Mouse (Mus musculus) erythroblast, adult 5-6 weeks (primary cell): ENCODE results near the gene Kif1bp. TPM values are rescaled to one million over a fixed set of nuclear protein-coding genes. Genes with fewer than 3 reads are reported as not detected.

ENCODE experiments used
- total RNA-seq, 2 experiments: library from RNA; stranded (forward) in 1 of 2; stranded (reverse) in 1 of 2; fragments of 150-400 nt in 1 of 2; fragments of 200-764, 138-1000 nt in 1 of 2; gene quantifications; 2 replicates each; pipeline versions ENCODE4 v1.2.3 to v1.2.4; 2015 to 2017; ENCODE audit warnings: low replicate concordance in 2 of 2

Gene Kif1bp
- total RNA-seq, 2 experiments from 2014 or later = 7.9 to 16.1 TPM

Other genes with a start within 250 kb of the Kif1bp start
- gene Hk1, start 198.5 kb downstream of the Kif1bp start, total RNA-seq (2015; ENCODE audit: low replicate concordance) = 35.5 and 52.0 TPM in 2 replicates
- 105 and 158 TPM in 2 replicates for gene Hk1, start 198.5 kb downstream of the Kif1bp start, total RNA-seq (2017; ENCODE audit: low replicate concordance)
- 0.58 TPM in 1 of 2 replicates, not detected in the other for gene Hkdc1, start 156.0 kb downstream of the Kif1bp start, total RNA-seq (2015; ENCODE audit: low replicate concordance)
- 0.70 TPM in 1 of 2 replicates, not detected in the other for gene Hkdc1, start 156.0 kb downstream of the Kif1bp start, total RNA-seq (2017; ENCODE audit: low replicate concordance)
- not detected in 2 replicates for gene 4930507D05Rik, start 129.0 kb downstream of the Kif1bp start, total RNA-seq (2015; ENCODE audit: low replicate concordance)
- gene 4930507D05Rik, start 129.0 kb downstream of the Kif1bp start, total RNA-seq (2017; ENCODE audit: low replicate concordance) = not detected in 2 replicates
- gene Supv3l1, start 128.7 kb downstream of the Kif1bp start, total RNA-seq (2015; ENCODE audit: low replicate concordance) = 9.4 and 9.8 TPM in 2 replicates
- 7.8 and 15.6 TPM in 2 replicates for gene Supv3l1, start 128.7 kb downstream of the Kif1bp start, total RNA-seq (2017; ENCODE audit: low replicate concordance)
- gene Vps26a, start 91.7 kb downstream of the Kif1bp start, total RNA-seq (2015; ENCODE audit: low replicate concordance) = 30.0 and 37.0 TPM in 2 replicates
- 30.0 and 34.9 TPM in 2 replicates for gene Vps26a, start 91.7 kb downstream of the Kif1bp start, total RNA-seq (2017; ENCODE audit: low replicate concordance)
- 708 and 861 TPM in 2 replicates for gene Srgn, start 51.0 kb downstream of the Kif1bp start, total RNA-seq (2015; ENCODE audit: low replicate concordance)
- gene Srgn, start 51.0 kb downstream of the Kif1bp start, total RNA-seq (2017; ENCODE audit: low replicate concordance) = 235 and 417 TPM in 2 replicates
- 20.1 and 25.4 TPM in 2 replicates for gene Ddx21, start 23.8 kb upstream of the Kif1bp start, total RNA-seq (2015; ENCODE audit: low replicate concordance)
- gene Ddx21, start 23.8 kb upstream of the Kif1bp start, total RNA-seq (2017; ENCODE audit: low replicate concordance) = 20.2 and 25.0 TPM in 2 replicates
- 38.0 and 41.0 TPM in 2 replicates for gene Ddx50, start 72.8 kb upstream of the Kif1bp start, total RNA-seq (2015; ENCODE audit: low replicate concordance)
- gene Ddx50, start 72.8 kb upstream of the Kif1bp start, total RNA-seq (2017; ENCODE audit: low replicate concordance) = 21.0 and 22.2 TPM in 2 replicates
- not detected in 2 replicates for gene Stox1, start 147.7 kb upstream of the Kif1bp start, total RNA-seq (2015; ENCODE audit: low replicate concordance)
- gene Stox1, start 147.7 kb upstream of the Kif1bp start, total RNA-seq (2017; ENCODE audit: low replicate concordance) = not detected in 2 replicates
- 49.9 and 82.2 TPM in 2 replicates for gene Ccar1, start 213.8 kb upstream of the Kif1bp start, total RNA-seq (2015; ENCODE audit: low replicate concordance)
- 59.5 and 98.3 TPM in 2 replicates for gene Ccar1, start 213.8 kb upstream of the Kif1bp start, total RNA-seq (2017; ENCODE audit: low replicate concordance)